Mouse (Mus musculus): Measurements from ENCODE around the gene Spats1. TPM values are rescaled to one million over a fixed set of nuclear protein-coding genes. Genes with fewer than 3 reads are reported as not detected.
A peak's percentile ranks its signal among the peaks of the same experiment; 100 is the strongest.
"Not testable (repeated sequence)": the region's sequence is repeated elsewhere in the genome, so short reads cannot be mapped to it uniquely, and the experiment has no call there.

The Spats1 gene
- polyA plus RNA-seq, 1 experiment from 2014 or later, result 1.4 TPM

DNA sequence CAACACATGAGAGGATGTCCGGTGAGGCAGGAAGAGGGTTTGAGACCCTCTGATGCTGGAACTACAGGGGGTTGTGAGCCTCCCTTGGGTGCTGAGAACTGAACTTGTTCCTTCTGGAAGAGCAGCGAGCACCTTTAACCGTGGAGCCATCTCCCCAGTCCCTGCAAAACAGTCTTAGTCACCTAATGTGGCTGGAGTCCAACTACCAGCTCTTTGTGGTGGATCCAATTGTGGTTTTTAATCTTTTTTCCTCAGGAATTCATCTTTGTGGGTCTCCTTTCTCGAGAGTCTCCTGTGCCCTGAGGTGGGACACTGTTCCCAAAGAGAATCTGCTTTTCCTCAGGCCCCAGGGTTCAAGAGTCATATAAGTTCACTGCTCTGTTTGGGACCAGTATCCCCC lies 29.3 kb downstream of the Spats1 start:
- 88% methylated on average over 4 of the region's 4 CpGs for WGBS
- Histone ChIP-seq H3K4me3 (ENCODE audit: low read depth, low read length) (no peak overlapping the region), H3K4me1 (ENCODE audit: control insufficient read depth, insufficient read depth, low read length) (no peaks in the 10 kb centered on the region), H3K27me3 (replicated peaks; ENCODE audit: control insufficient read depth, insufficient read depth, low read length) (no peaks in the 10 kb centered on the region), H3K27ac (ENCODE audit: low read depth, low read length) (no peak overlapping the region), H3K9ac (ENCODE audit: low read length) (no peak overlapping the region), H3K9me3 (replicated peaks; ENCODE audit: control insufficient read depth, low read length) (no peaks in the 10 kb centered on the region), H3K36me3 (ENCODE audit: control insufficient read depth, insufficient read depth, low read length) (peaks cover 3% of the 10 kb centered on the region), H3K4me2 (ENCODE audit: low read length) (no peak overlapping the region)
- DNase-seq (ENCODE audit: low spot score), result no peak
- ATAC-seq, result no peak

DNA sequence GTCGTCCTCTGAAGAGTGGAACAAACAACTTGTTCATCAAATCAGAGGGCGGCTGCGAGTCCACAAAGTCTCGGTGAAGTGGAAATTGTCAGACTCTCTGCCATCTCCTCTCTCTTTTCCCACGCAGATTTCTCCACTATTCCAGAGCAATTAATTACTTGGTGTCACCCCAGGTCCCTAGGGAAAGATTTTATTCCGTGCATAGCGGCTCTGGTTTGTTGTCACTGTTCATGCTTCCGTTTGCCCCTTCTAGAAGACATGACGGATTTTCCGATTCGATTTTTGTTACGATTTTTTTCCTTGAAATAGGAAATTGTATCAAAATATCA lies 41.0 kb downstream of the Spats1 start:
- no peaks in the 10 kb centered on the region for H3K9me3 ChIP-seq (replicated peaks; ENCODE audit: control insufficient read depth, low read length)
- peaks cover 5% of the 10 kb centered on the region; the same call in 1 of the 2 replicates for H3K36me3 ChIP-seq (ENCODE audit: control insufficient read depth, insufficient read depth, low read length)
- ATAC-seq (no peak), DNase-seq (ENCODE audit: low spot score) (no peak)
- H3K4me1 ChIP-seq (ENCODE audit: control insufficient read depth, insufficient read depth, low read length), result peaks cover 18% of the 10 kb centered on the region
- no peaks in the 10 kb centered on the region for H3K27me3 ChIP-seq (replicated peaks; ENCODE audit: control insufficient read depth, insufficient read depth, low read length)
- H3K9ac ChIP-seq (ENCODE audit: low read length), result peak overlapping the region; percentile 86
- 7% methylated on average over 12 of the region's 12 CpGs for WGBS
- peak overlapping the region; percentile 86 for H3K4me3 ChIP-seq (ENCODE audit: low read depth, low read length)
- H3K4me2 ChIP-seq (ENCODE audit: low read length), result peak overlapping the region; percentile 69
- 0 out of 2 replicates have a peak overlapping the region, but pooled peaks have one; percentile 93 for H3K27ac ChIP-seq (ENCODE audit: low read depth, low read length)

DNA sequence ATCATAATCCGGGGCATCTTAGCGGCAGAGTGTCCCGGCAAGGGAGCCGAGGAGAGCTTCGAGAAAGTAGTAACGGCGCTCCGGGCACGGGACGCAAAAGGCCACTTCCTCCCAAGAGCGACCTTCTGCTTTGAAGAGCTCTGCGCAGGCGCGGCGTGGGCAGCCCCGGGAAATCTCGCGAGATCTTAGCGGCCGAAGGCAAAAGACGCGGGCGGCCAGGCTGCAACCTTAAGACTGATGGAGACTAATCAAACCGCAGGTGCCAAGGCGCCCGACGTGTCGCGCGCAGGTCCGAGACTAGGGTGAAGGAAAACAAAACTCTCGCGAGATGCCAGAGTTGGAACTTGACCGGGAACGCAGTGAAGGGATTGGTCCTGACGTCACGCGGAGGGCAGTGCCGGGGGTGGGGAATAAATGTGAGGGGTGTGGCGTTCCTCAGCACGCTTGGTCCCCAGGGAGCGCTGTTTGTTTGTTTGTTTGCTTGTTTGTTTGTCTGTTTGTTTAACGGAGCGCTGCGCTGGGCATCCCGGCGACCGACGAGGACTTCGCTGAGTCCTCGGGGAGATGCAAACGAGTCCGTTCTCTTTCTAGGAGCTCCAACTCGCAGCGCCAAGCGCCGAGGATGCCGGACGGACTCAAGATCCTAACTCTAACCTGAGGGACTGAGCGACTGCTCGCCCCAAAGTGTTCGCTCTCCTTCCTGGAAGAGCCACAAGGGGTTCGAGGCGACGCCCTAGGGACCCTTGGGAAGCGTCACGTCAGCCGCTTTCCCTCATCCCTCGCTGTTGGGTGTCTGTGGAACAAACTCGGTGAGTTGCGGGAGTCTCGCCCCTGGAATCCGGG lies 41.6 kb downstream of the Spats1 start, which contains the start of gene Cdc5l:
TSS of gene Cdc5l (minus strand) at position 319 of the 843 bp plus-strand sequence.
- WGBS, result under 1% methylated on average over 73 of the region's 73 CpGs
- DNase-seq (ENCODE audit: low spot score) (peak; percentile 99), ATAC-seq (peak; percentile 97)
- H3K9ac ChIP-seq (ENCODE audit: low read length), result peak within 1 kb of the TSS; percentile 86
- H3K4me1 ChIP-seq (ENCODE audit: control insufficient read depth, insufficient read depth, low read length), result peaks cover 18% of the 10 kb centered on the region
- H3K27me3 ChIP-seq (replicated peaks; ENCODE audit: control insufficient read depth, insufficient read depth, low read length), result no peaks in the 10 kb centered on the region
- H3K36me3 ChIP-seq (ENCODE audit: control insufficient read depth, insufficient read depth, low read length), result peaks cover 5% of the 10 kb centered on the region; the same call in 1 of the 2 replicates
- H3K4me2 ChIP-seq (ENCODE audit: low read length), result peak within 1 kb of the TSS; percentile 97
- no peaks in the 10 kb centered on the region for H3K9me3 ChIP-seq (replicated peaks; ENCODE audit: control insufficient read depth, low read length)
- peak within 1 kb of the TSS; percentile 86 for H3K4me3 ChIP-seq (ENCODE audit: low read depth, low read length)
- peak within 1 kb of the TSS; percentile 93 for H3K27ac ChIP-seq (ENCODE audit: low read depth, low read length)

DNA sequence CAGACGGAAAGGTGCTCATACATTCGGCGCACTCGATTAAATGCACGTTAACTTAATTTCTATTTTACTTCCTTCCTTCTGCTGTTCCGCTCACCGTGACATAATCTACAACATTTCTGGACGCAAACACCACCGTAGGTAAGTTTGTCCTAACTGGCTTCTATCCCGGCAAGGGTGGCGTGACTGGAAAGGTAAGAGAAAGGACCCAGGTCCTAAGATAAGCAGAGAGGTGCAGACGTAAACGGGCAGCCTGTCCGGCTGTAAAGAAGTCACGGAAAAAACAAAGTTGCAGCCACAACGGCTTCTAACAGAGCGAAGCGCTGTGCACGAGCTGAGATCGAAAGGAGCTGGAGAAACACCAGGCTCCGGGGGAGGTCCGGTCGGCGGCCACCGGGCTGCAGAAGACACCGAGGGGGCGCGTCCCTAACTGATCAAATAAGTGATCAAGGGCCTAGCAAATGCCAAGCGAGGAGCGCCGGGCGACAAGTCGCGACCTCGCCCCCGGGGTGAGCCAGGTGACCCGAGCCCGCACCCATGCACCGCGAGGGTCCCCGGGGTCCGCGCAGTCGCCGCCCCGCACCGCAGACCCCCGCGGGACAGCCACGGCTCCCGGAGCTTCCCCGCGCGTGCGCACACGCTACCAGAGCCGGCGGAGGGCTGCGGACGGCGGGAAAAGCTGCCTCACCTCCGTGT lies 42.4 kb downstream of the Spats1 start:
- DNase-seq (ENCODE audit: low spot score) (no peak), ATAC-seq (peak; percentile 82)
- H3K27ac ChIP-seq (ENCODE audit: low read depth, low read length), result peak overlapping the region; percentile 93
- peak overlapping the region; percentile 86 for H3K4me3 ChIP-seq (ENCODE audit: low read depth, low read length)
- H3K4me2 ChIP-seq (ENCODE audit: low read length), result peak overlapping the region; percentile 97
- peak overlapping the region; percentile 86 for H3K9ac ChIP-seq (ENCODE audit: low read length)
- WGBS, result 1% methylated on average over 54 of the region's 62 CpGs
- no peaks in the 10 kb centered on the region for H3K27me3 ChIP-seq (replicated peaks; ENCODE audit: control insufficient read depth, insufficient read depth, low read length)
- H3K9me3 ChIP-seq (replicated peaks; ENCODE audit: control insufficient read depth, low read length), result no peaks in the 10 kb centered on the region
- H3K36me3 ChIP-seq (ENCODE audit: control insufficient read depth, insufficient read depth, low read length), result peaks cover 5% of the 10 kb centered on the region; the same call in 1 of the 2 replicates
- peaks cover 18% of the 10 kb centered on the region for H3K4me1 ChIP-seq (ENCODE audit: control insufficient read depth, insufficient read depth, low read length)

DNA sequence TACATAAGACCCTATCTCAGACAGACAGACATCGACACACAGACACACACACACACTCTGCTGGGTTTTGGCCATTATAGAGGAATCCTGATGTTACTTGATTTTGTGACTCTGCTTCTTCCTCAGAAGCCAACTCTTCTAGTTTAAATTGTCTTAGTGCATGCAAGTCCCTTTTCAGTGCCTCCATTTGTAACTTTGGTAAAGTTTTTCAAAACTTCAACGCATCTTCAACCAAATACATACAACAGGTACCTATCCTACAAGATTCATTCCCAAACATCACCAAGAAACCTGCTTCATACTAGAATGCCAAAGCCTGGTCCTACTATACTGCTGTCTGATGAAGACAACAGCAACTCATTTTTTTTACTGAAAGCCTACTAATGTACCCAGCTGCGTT lies 43.2 kb downstream of the Spats1 start:
- Histone ChIP-seq H3K9ac (ENCODE audit: low read length) (peak overlapping the region; percentile 86), H3K4me1 (ENCODE audit: control insufficient read depth, insufficient read depth, low read length) (peaks cover 18% of the 10 kb centered on the region), H3K9me3 (replicated peaks; ENCODE audit: control insufficient read depth, low read length) (no peaks in the 10 kb centered on the region), H3K36me3 (ENCODE audit: control insufficient read depth, insufficient read depth, low read length) (peaks cover 11% of the 10 kb centered on the region; the same call in 1 of the 2 replicates), H3K4me2 (ENCODE audit: low read length) (peak overlapping the region; percentile 97), H3K27ac (ENCODE audit: low read depth, low read length) (no peak overlapping the region), H3K4me3 (ENCODE audit: low read depth, low read length) (peak overlapping the region; percentile 86), H3K27me3 (replicated peaks; ENCODE audit: control insufficient read depth, insufficient read depth, low read length) (no peaks in the 10 kb centered on the region)
- DNase-seq (ENCODE audit: low spot score) (no peak), ATAC-seq (no peak)
- WGBS, result 82% methylated on average over 3 of the region's 3 CpGs

DNA sequence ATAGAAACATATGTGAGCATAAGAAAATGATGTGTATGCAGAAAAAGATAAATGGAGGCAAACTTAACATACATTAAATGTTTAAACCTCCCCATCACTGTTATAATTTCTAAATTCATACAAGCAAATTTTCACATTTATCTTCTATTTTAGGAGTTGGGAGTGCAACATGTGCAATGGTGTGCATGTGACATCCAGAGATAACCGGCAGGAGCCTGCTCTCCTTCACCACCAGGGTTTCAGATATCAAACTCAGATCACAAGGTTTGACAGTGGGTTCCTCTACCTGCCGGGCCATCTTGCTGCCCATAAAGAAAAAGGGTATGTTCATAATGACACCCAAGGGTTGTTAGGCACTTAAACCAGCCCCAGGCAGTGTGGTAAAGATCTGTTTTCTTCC lies 57.8 kb downstream of the Spats1 start:
- H3K9me3 ChIP-seq (replicated peaks; ENCODE audit: control insufficient read depth, low read length), result no peaks in the 10 kb centered on the region
- DNase-seq (ENCODE audit: low spot score), result no peak
- no peak for ATAC-seq
- no peak overlapping the region for H3K4me3 ChIP-seq (ENCODE audit: low read depth, low read length)
- no peak overlapping the region for H3K9ac ChIP-seq (ENCODE audit: low read length)
- WGBS, result 84% methylated on average over 2 of the region's 2 CpGs
- H3K4me2 ChIP-seq (ENCODE audit: low read length), result no peak overlapping the region
- no peak overlapping the region for H3K27ac ChIP-seq (ENCODE audit: low read depth, low read length)
- H3K4me1 ChIP-seq (ENCODE audit: control insufficient read depth, insufficient read depth, low read length), result no peaks in the 10 kb centered on the region
- H3K36me3 ChIP-seq (ENCODE audit: control insufficient read depth, insufficient read depth, low read length), result peaks cover 78% of the 10 kb centered on the region
- H3K27me3 ChIP-seq (replicated peaks; ENCODE audit: control insufficient read depth, insufficient read depth, low read length), result no peaks in the 10 kb centered on the region

DNA sequence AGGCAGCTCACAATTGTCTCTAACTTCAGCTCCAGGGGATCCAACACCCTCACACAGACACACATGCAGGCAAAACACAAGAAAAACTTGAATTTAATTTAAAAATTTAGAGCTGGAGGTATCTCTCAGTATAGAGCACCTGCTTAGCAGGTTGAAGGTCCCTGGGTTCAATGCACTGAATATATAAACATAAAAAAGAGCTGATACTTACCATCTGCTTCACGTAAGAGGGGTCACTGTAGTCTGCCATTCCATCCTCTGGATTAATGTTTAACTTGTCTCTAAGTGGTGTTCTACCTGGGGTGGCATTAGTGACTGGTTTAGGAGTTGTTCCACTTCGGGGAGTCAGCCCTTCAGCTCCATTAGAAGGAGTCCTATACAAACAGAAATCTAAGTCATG lies 63.6 kb downstream of the Spats1 start:
- not testable (repeated sequence) for H3K9me3 ChIP-seq (replicated peaks; ENCODE audit: control insufficient read depth, low read length); H3K4me1 ChIP-seq (ENCODE audit: control insufficient read depth, insufficient read depth, low read length); H3K4me2 ChIP-seq (ENCODE audit: low read length); H3K27me3 ChIP-seq (replicated peaks; ENCODE audit: control insufficient read depth, insufficient read depth, low read length); H3K27ac ChIP-seq (ENCODE audit: low read depth, low read length); H3K4me3 ChIP-seq (ENCODE audit: low read depth, low read length); DNase-seq (ENCODE audit: low spot score); ATAC-seq; H3K9ac ChIP-seq (ENCODE audit: low read length)
- H3K36me3 ChIP-seq (ENCODE audit: control insufficient read depth, insufficient read depth, low read length), result peaks cover 90% of the 10 kb centered on the region
- WGBS, result 96% methylated on average over 2 of the region's 2 CpGs

DNA sequence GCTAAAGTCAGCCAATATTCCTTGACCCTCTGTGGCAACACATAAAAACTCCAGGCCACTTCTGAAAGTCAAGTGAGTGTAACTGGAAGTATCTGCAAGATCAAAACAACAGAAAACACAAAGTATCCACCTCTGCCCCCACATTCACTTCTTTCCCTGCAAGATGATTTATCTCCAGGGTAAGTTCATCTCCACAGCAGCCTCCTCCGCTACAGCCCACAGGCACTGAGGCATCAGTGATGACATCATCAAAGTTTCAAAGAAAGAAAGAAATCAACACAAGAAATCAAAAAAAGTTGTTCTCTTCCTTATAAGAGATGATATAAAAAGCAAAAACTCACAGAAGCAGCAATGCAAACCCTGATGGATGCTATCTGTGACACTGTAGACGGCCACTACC lies 66.5 kb downstream of the Spats1 start:
- no peak overlapping the region for H3K4me2 ChIP-seq (ENCODE audit: low read length)
- no peak overlapping the region for H3K27ac ChIP-seq (ENCODE audit: low read depth, low read length)
- no peaks in the 10 kb centered on the region for H3K4me1 ChIP-seq (ENCODE audit: control insufficient read depth, insufficient read depth, low read length)
- WGBS, result 95% methylated on average over 2 of the region's 2 CpGs
- ATAC-seq (no peak), DNase-seq (ENCODE audit: low spot score) (no peak)
- no peaks in the 10 kb centered on the region for H3K27me3 ChIP-seq (replicated peaks; ENCODE audit: control insufficient read depth, insufficient read depth, low read length)
- no peak overlapping the region for H3K4me3 ChIP-seq (ENCODE audit: low read depth, low read length)
- no peak overlapping the region for H3K9ac ChIP-seq (ENCODE audit: low read length)
- H3K9me3 ChIP-seq (replicated peaks; ENCODE audit: control insufficient read depth, low read length), result no peaks in the 10 kb centered on the region
- peaks cover 88% of the 10 kb centered on the region for H3K36me3 ChIP-seq (ENCODE audit: control insufficient read depth, insufficient read depth, low read length)

DNA sequence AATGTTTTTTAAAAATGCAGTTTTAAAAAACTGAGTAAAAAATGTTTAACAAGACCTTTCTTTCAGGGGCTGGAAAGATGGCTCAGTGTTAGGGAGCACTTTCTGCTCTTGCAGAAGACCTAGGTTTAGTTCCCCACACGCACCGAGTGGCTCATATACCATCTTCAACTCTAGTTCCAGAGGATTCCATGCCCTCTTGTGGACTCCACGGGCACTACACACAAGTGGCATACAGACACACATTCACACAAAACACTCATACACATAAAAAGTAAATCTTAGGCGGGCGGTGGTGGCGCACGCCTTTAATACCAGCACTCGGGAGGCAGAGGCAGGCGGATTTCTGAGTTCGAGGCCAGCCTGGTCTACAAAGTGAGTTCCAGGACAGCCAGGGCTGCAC lies 68.9 kb downstream of the Spats1 start:
- ATAC-seq (no peak), DNase-seq (ENCODE audit: low spot score) (peak; percentile 8)
- H3K4me2 ChIP-seq (ENCODE audit: low read length), result no peak overlapping the region
- H3K36me3 ChIP-seq (ENCODE audit: control insufficient read depth, insufficient read depth, low read length), result peaks cover 76% of the 10 kb centered on the region
- H3K27me3 ChIP-seq (replicated peaks; ENCODE audit: control insufficient read depth, insufficient read depth, low read length), result no peaks in the 10 kb centered on the region
- 93% methylated on average over 10 of the region's 10 CpGs for WGBS
- H3K4me3 ChIP-seq (ENCODE audit: low read depth, low read length), result no peak overlapping the region
- no peaks in the 10 kb centered on the region for H3K9me3 ChIP-seq (replicated peaks; ENCODE audit: control insufficient read depth, low read length)
- H3K4me1 ChIP-seq (ENCODE audit: control insufficient read depth, insufficient read depth, low read length), result no peaks in the 10 kb centered on the region
- no peak overlapping the region for H3K9ac ChIP-seq (ENCODE audit: low read length)
- no peak overlapping the region for H3K27ac ChIP-seq (ENCODE audit: low read depth, low read length)
